Comparison of ENCODE assay signal across 8 mouse cellular contexts in the genomic region with DNA sequence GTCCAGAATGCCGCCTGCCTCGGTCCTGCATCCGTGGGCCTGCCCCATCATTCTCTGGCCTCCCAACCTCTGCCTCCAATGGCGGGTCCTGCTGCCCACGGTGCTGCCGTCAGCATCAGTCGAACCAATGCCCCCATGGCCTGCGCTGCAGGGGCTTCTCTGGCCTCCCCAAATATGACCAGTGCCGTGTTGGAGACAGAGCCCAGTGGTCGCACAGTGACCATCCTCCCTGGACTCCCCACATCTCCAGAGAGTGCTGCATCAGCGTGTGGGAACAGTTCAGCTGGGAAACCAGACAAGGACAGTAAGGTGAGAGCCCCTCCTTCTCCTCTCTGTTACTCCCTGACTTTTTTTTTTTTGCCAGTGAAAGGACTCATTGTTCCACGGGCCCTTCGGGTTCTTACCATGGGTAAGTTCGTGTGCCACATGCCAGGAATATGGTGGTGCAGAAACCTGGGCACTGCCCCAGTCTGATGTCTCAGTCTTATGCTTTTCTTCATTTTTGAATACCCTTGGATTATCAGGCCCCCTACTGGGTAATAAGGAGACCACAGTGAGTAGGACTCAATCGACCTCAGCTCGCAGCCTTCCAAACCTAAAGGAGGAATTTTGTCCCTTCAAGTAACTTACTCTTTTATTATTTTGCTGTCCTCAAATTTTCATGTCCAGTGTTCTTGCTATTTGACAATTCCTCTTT.
DNase-seq lines count a peak whose midpoint lies in the region; ATAC-seq lines count a peak whose summit lies in the region.
"Had no signal": no experiment of that assay in that cellular context is flagged by ENCODE, and none has a peak within 500 bp of the region (broad histone marks: within the 10 kb centered on the region; RNA-seq: fewer than 3 reads in every experiment).

No protein-coding gene starts in this region.

- H3K9me3 ChIP-seq in kidney, embryonic 16.5 days (ENCODE audit: low read length): no peaks in the 10 kb centered on the region
- H3K9me3 ChIP-seq in midbrain, embryonic 11.5 days (ENCODE audit: control insufficient read depth, low read length): no peaks in the 10 kb centered on the region

- no peak overlapping the region for H3K9ac ChIP-seq in kidney, embryonic 16.5 days (replicated peaks; ENCODE audit: low read length)
- H3K9ac ChIP-seq in midbrain, embryonic 11.5 days (ENCODE audit: low read length): no peak overlapping the region

- WGBS in kidney, embryonic 16.5 days: 81% methylated on average over 16 of the region's 16 CpGs
- 87% methylated on average over 16 of the region's 16 CpGs for WGBS in midbrain, embryonic 11.5 days

- peak overlapping the region; percentile 67 for H3K27ac ChIP-seq in kidney, embryonic 16.5 days (ENCODE audit: low read length)
- no peak overlapping the region for H3K27ac ChIP-seq in midbrain, embryonic 11.5 days (ENCODE audit: low read depth, low read length)

- DNase-seq in kidney, adult 8-10 months: no peak
- DNase-seq in NIH3T3 (ENCODE audit: low read depth): peak; percentile 45
- peak; percentile 35 for DNase-seq in fibroblast of lung, adult 2 months (ENCODE audit: low read depth)
- DNase-seq in midbrain, embryonic 11.5 days (ENCODE audit: low spot score, missing footprints): no peak
- no peak for DNase-seq in ovary, postnatal 36 days (ENCODE audit: low spot score)
- no peak for DNase-seq in cerebellum, adult 8-10 months

- H3K4me1 ChIP-seq in kidney, embryonic 16.5 days (ENCODE audit: insufficient read depth, low read length): peaks cover 5% of the 10 kb centered on the region; the same call in 1 of the 2 replicates
- H3K4me1 ChIP-seq in midbrain, embryonic 11.5 days (ENCODE audit: control insufficient read depth, insufficient read depth, low read length): peaks cover 5% of the 10 kb centered on the region; the same call in 1 of the 2 replicates

- H3K4me2 ChIP-seq in kidney, embryonic 16.5 days (replicated peaks; ENCODE audit: low read depth, low read length): no peak overlapping the region
- H3K4me2 ChIP-seq in midbrain, embryonic 11.5 days: no peak overlapping the region

- H3K27me3 ChIP-seq in kidney, embryonic 16.5 days (ENCODE audit: insufficient read depth, low read length): no peaks in the 10 kb centered on the region
- H3K27me3 ChIP-seq in midbrain, embryonic 11.5 days (ENCODE audit: control insufficient read depth, insufficient read depth, low read length): no peaks in the 10 kb centered on the region
- H3K27me3 ChIP-seq: Patski had no signal

- ATAC-seq in kidney, embryonic 16.5 days (ENCODE audit: low FRiP score, low TSS enrichment): no peak
- peak; percentile 9; the same call in 1 of the 2 replicates for ATAC-seq in midbrain, embryonic 11.5 days (ENCODE audit: low FRiP score)
- ATAC-seq: Patski had no signal

- peaks cover 38% of the 10 kb centered on the region for H3K36me3 ChIP-seq in kidney, embryonic 16.5 days (ENCODE audit: insufficient read depth, low read length)
- H3K36me3 ChIP-seq in midbrain, embryonic 11.5 days (ENCODE audit: control insufficient read depth, insufficient read depth, low read length): peaks cover 2% of the 10 kb centered on the region

- no peak overlapping the region for H3K4me3 ChIP-seq in kidney, embryonic 16.5 days (ENCODE audit: low read length)
- no peak overlapping the region for H3K4me3 ChIP-seq in midbrain, embryonic 11.5 days (ENCODE audit: low read depth, low read length)

Comparison
In these comparisons a context has a peak if more than half of its experiments do, and no peak if none do; other contexts are left out.
1. DNase-seq: peak in NIH3T3 (single experiment) and fibroblast of lung, adult 2 months (single experiment); none in kidney, adult 8-10 months (0 of 2), midbrain, embryonic 11.5 days (single experiment), ovary, postnatal 36 days (single experiment) and cerebellum, adult 8-10 months (single experiment).